Mouse (Mus musculus) lung, postnatal 0 days (tissue): ENCODE results near the gene Sec14l1. TPM values are rescaled to one million over a fixed set of nuclear protein-coding genes. Genes with fewer than 3 reads are reported as not detected.
A peak's percentile ranks its signal among the peaks of the same experiment; 100 is the strongest.

Experiments
- ATAC-seq: fragments of 200-750 bp; cut with Nextera tagmentation; 2 replicates; pipeline ENCODE4 v1.8.0; 2017; ENCODE audit warnings: moderate library complexity
- DNase-seq: peaks from one replicate; pipeline ENCODE4 v3.0.0-alpha.2; 2016; ENCODE audit warnings: low spot score
- H3K27ac ChIP-seq: fragments of 300-500 bp; sonication (generic); 2 replicates; pipeline ENCODE4 v1.5.1; 2014; ENCODE audit warnings: antibody characterized with exemption, mild to moderate bottlenecking, low read length, mixed read lengths
- H3K27me3 ChIP-seq: fragments of 300-500 bp; sonication (generic); replicated peaks from 2 replicates; pipeline ENCODE4 v1.6.1; 2014; ENCODE audit warnings: low read length, mixed read lengths; ENCODE audit not compliant: insufficient read depth
- H3K36me3 ChIP-seq: fragments of 300-500 bp; sonication (generic); 2 replicates; pipeline ENCODE4 v1.6.1; 2014; ENCODE audit warnings: low read length, mixed read lengths; ENCODE audit not compliant: insufficient read depth
- H3K4me1 ChIP-seq: fragments of 300-500 bp; sonication (generic); 2 replicates; pipeline ENCODE4 v1.6.1; 2014; ENCODE audit warnings: antibody characterized with exemption, low read depth, low read length, mixed read lengths; ENCODE audit not compliant: insufficient read depth
- H3K4me2 ChIP-seq: fragments of 300-500 bp; sonication (generic); replicated peaks from 2 replicates; pipeline ENCODE4 v1.6.1; 2014; ENCODE audit warnings: low read depth, mild to moderate bottlenecking, low read length, moderate library complexity, mixed read lengths
- H3K4me3 ChIP-seq: fragments of 300-500 bp; sonication (generic); 2 replicates; pipeline ENCODE4 v1.5.1; 2014; ENCODE audit warnings: low read depth, low read length
- H3K9ac ChIP-seq: fragments of 300-500 bp; sonication (generic); replicated peaks from 2 replicates; pipeline ENCODE4 v1.6.1; 2014; ENCODE audit warnings: low read depth, mild to moderate bottlenecking
- H3K9me3 ChIP-seq: fragments of 300-500 bp; sonication (generic); 2 replicates; pipeline ENCODE4 v1.6.1; 2016; ENCODE audit warnings: low read length, mixed read lengths
- CTCF ChIP-seq: IDR thresholded peaks from 2 replicates; pipeline ENCODE4 v1.5.1; 2016; ENCODE audit warnings: antibody characterized with exemption, mild to moderate bottlenecking
- EP300 ChIP-seq: IDR thresholded peaks from 2 replicates; pipeline ENCODE4 v1.6.1; 2016; ENCODE audit warnings: antibody characterized with exemption, mild to moderate bottlenecking, control low read depth
- WGBS: fragments of 180-500 bp; shearing (Covaris S2); extraction: QIAGEN DNeasy Blood & Tissue Kit; methylation state at CpG from one replicate; pipeline ENCODE4 v1.1.7; 2014; 5-methylcytosine and 5-hydroxymethylcytosine counted together
- polyA plus RNA-seq: library from polyadenylated mRNA; unstranded; fragments of >200 nt; fragmentation: Nextera tagmentation; extraction: Ambion mirVana; gene quantifications from 2 replicates; pipeline ENCODE4 v1.2.1, GENCODE M21; 2015

The Sec14l1 gene
- polyA plus RNA-seq, 1 experiment from 2014 or later = 62.4 TPM

- Histone ChIP-seq H3K4me3 (no peak overlapping the region), H3K9me3 (no peaks in the 10 kb centered on the region), H3K27me3 (no peaks in the 10 kb centered on the region), H3K4me2 (no peak overlapping the region), H3K27ac (no peak overlapping the region), H3K9ac (no peak overlapping the region), H3K36me3 (no peaks in the 10 kb centered on the region), H3K4me1 (no peaks in the 10 kb centered on the region; the same call in 1 of the 2 replicates)
- peak; percentile 52 for TF ChIP-seq CTCF
- no peak for TF ChIP-seq EP300
- no peak for DNase-seq
- no peak for ATAC-seq
- WGBS = 77% methylated on average over 5 of the region's 5 CpGs
Observed at GRCm38 (mm10) chr11:117179902-117180301, 64.9 kb downstream of the Sec14l1 start.

- WGBS = 79% methylated on average over 3 of the region's 3 CpGs
- H3K4me2 ChIP-seq = no peak overlapping the region
- no peak for TF ChIP-seq EP300
- TF ChIP-seq CTCF = no peak
- H3K4me1 ChIP-seq = no peaks in the 10 kb centered on the region
- no peak for ATAC-seq
- no peak overlapping the region for H3K27ac ChIP-seq
- no peak overlapping the region for H3K4me3 ChIP-seq
- H3K36me3 ChIP-seq = no peaks in the 10 kb centered on the region
- no peak overlapping the region for H3K9ac ChIP-seq
- no peak for DNase-seq
- no peaks in the 10 kb centered on the region for H3K27me3 ChIP-seq
- H3K9me3 ChIP-seq = no peaks in the 10 kb centered on the region
Observed at GRCm38 (mm10) chr11:117182808-117183207, 67.8 kb downstream of the Sec14l1 start.

- Histone ChIP-seq H3K4me3 (no peak overlapping the region), H3K4me2 (no peak overlapping the region), H3K36me3 (no peaks in the 10 kb centered on the region), H3K27me3 (no peaks in the 10 kb centered on the region), H3K9ac (no peak overlapping the region), H3K4me1 (no peaks in the 10 kb centered on the region), H3K9me3 (no peaks in the 10 kb centered on the region), H3K27ac (no peak overlapping the region)
- no peak for TF ChIP-seq EP300
- TF ChIP-seq CTCF = no peak
- ATAC-seq (no peak), DNase-seq (no peak)
- WGBS = 65% methylated on average over 2 of the region's 3 CpGs
Observed at GRCm38 (mm10) chr11:117183299-117183698, 68.3 kb downstream of the Sec14l1 start.

GRCm38 (mm10) chr11:117183841-117184240 is 68.9 kb downstream of the Sec14l1 start:
- Histone ChIP-seq H3K9me3 (no peaks in the 10 kb centered on the region), H3K27me3 (no peaks in the 10 kb centered on the region), H3K36me3 (no peaks in the 10 kb centered on the region), H3K9ac (no peak overlapping the region), H3K4me2 (no peak overlapping the region), H3K27ac (no peak overlapping the region), H3K4me3 (no peak overlapping the region), H3K4me1 (no peaks in the 10 kb centered on the region)
- 76% methylated on average over 5 of the region's 5 CpGs for WGBS
- no peak for DNase-seq
- TF ChIP-seq CTCF (0 out of 2 replicates have a peak, but pooled peaks have one; percentile 7), EP300 (no peak)
- no peak for ATAC-seq

- no peak for TF ChIP-seq EP300
- no peak for TF ChIP-seq CTCF
- H3K27me3 ChIP-seq = no peaks in the 10 kb centered on the region
- no peak overlapping the region for H3K4me3 ChIP-seq
- H3K27ac ChIP-seq = no peak overlapping the region
- no peak overlapping the region for H3K9ac ChIP-seq
- H3K4me1 ChIP-seq = no peaks in the 10 kb centered on the region
- ATAC-seq (no peak), DNase-seq (no peak)
- no peaks in the 10 kb centered on the region for H3K9me3 ChIP-seq
- no peaks in the 10 kb centered on the region for H3K36me3 ChIP-seq
- no peak overlapping the region for H3K4me2 ChIP-seq
- 48% methylated on average over 21 of the region's 21 CpGs for WGBS
Observed at GRCm38 (mm10) chr11:117185076-117185933, 70.3 kb downstream of the Sec14l1 start.

GRCm38 (mm10) chr11:117191524-117191923 is 76.6 kb downstream of the Sec14l1 start:
- DNase-seq = no peak
- H3K27ac ChIP-seq = no peak overlapping the region
- TF ChIP-seq CTCF (no peak), EP300 (no peak)
- no peaks in the 10 kb centered on the region for H3K27me3 ChIP-seq
- H3K4me2 ChIP-seq = no peak overlapping the region
- no peaks in the 10 kb centered on the region for H3K36me3 ChIP-seq
- H3K9ac ChIP-seq = no peak overlapping the region
- ATAC-seq = no peak
- H3K4me1 ChIP-seq = no peaks in the 10 kb centered on the region
- H3K9me3 ChIP-seq = no peaks in the 10 kb centered on the region
- no peak overlapping the region for H3K4me3 ChIP-seq
- 61% methylated on average over 5 of the region's 5 CpGs for WGBS
